Mouse (Mus musculus) spleen, adult 2 months (tissue): ENCODE results near the gene Morf4l1. TPM values are rescaled to one million over a fixed set of nuclear protein-coding genes. Genes with fewer than 3 reads are reported as not detected.
A peak's percentile ranks its signal among the peaks of the same experiment; 100 is the strongest.

Experiments used
- DNase-seq, 2 experiments: peaks; one replicate each; pipeline versions ENCODE4 v3.0.0 to v3.0.0-alpha.2; 2012 to 2021; ENCODE audit warnings: low spot score in 2 of 2, low read depth in 1 of 2
- H3K27ac ChIP-seq: fragments of 200-500 bp; 2 replicates; pipeline ENCODE4 v1.5.1; 2012; ENCODE audit warnings: low read length, inconsistent platforms; ENCODE audit not compliant: insufficient read depth
- H3K27me3 ChIP-seq: fragments of 200-500 bp; 2 replicates; pipeline ENCODE4 v1.6.1; 2012; ENCODE audit warnings: mild to moderate bottlenecking, moderate library complexity, low read length, inconsistent platforms; ENCODE audit not compliant: control insufficient read depth, insufficient read depth
- H3K36me3 ChIP-seq: fragments of 200-500 bp; 2 replicates; pipeline ENCODE4 v1.6.1; 2012; ENCODE audit warnings: mild to moderate bottlenecking, low read length, inconsistent platforms; ENCODE audit not compliant: control insufficient read depth, insufficient read depth
- H3K4me1 ChIP-seq: fragments of 200-500 bp; 2 replicates; pipeline ENCODE4 v1.6.1; 2011; ENCODE audit warnings: inconsistent platforms; ENCODE audit not compliant: control insufficient read depth, insufficient read depth, insufficient read length
- H3K4me3 ChIP-seq: fragments of 200-500 bp; 2 replicates; pipeline ENCODE4 v1.5.1; 2011; ENCODE audit warnings: mild to moderate bottlenecking, inconsistent platforms; ENCODE audit not compliant: insufficient read depth, insufficient read length; ENCODE audit errors: extremely low read depth
- CTCF ChIP-seq: fragments of 200-500 bp; IDR thresholded peaks from 2 replicates; pipeline ENCODE4 v1.5.1; 2011; ENCODE audit warnings: mild to moderate bottlenecking, inconsistent platforms; ENCODE audit not compliant: insufficient read depth, insufficient read length, insufficient replicate concordance; ENCODE audit errors: extremely low read depth
- POLR2A ChIP-seq: fragments of 200-500 bp; IDR thresholded peaks from 2 replicates; pipeline ENCODE4 v1.6.1; 2011; ENCODE audit warnings: low read depth, low read length, inconsistent platforms
- WGBS: fragments of 180-500 bp; shearing (Covaris S2); methylation state at CpG from one replicate; pipeline ENCODE4 v1.1.7; 2018; 5-methylcytosine and 5-hydroxymethylcytosine counted together
- polyA plus RNA-seq: library from polyadenylated mRNA; depleted of rRNA; stranded (reverse); fragments of >200 nt; gene quantifications from 2 replicates; pipeline ENCODE4 v1.2.3, GENCODE M21; 2012

Gene Morf4l1
- polyA plus RNA-seq, 1 experiment: 46.2 TPM

GRCm38 (mm10) chr9:90060574-90060875, 54.0 kb downstream of the Morf4l1 start:
- H3K27ac ChIP-seq: peak overlapping the region; percentile 90
- peaks cover 17% of the 10 kb centered on the region; the same call in 1 of the 2 replicates for H3K4me1 ChIP-seq
- WGBS: 52% methylated on average over 2 of the region's 2 CpGs
- TF ChIP-seq POLR2A (no peak), CTCF (no peak)
- no peak overlapping the region for H3K4me3 ChIP-seq
- no peaks in the 10 kb centered on the region for H3K27me3 ChIP-seq
- DNase-seq: no peak
- peaks cover 12% of the 10 kb centered on the region for H3K36me3 ChIP-seq

GRCm38 (mm10) chr9:90059828-90060573, 54.6 kb downstream of the Morf4l1 start:
- WGBS: 12% methylated on average over 9 of the region's 9 CpGs
- Histone ChIP-seq H3K4me3 (peak overlapping the region; percentile 35; the same call in 1 of the 2 replicates), H3K27ac (peak overlapping the region; percentile 97), H3K27me3 (no peaks in the 10 kb centered on the region), H3K4me1 (peaks cover 17% of the 10 kb centered on the region; the same call in 1 of the 2 replicates), H3K36me3 (peaks cover 10% of the 10 kb centered on the region)
- peak; percentile 55 to 75 for DNase-seq
- no peak for TF ChIP-seq CTCF
- TF ChIP-seq POLR2A: no peak

GRCm38 (mm10) chr9:90056716-90057115, 57.9 kb downstream of the Morf4l1 start:
- Histone ChIP-seq H3K4me1 (peaks cover 13% of the 10 kb centered on the region; the same call in 1 of the 2 replicates), H3K27me3 (no peaks in the 10 kb centered on the region), H3K36me3 (no peaks in the 10 kb centered on the region; the same call in 1 of the 2 replicates), H3K4me3 (no peak overlapping the region), H3K27ac (peak overlapping the region; percentile 14)
- WGBS: 84% methylated on average over 2 of the region's 2 CpGs
- DNase-seq: no peak
- TF ChIP-seq POLR2A (no peak), CTCF (no peak)

- Histone ChIP-seq H3K27ac (peak overlapping the region; percentile 14; the same call in 1 of the 2 replicates), H3K4me1 (peaks cover 6% of the 10 kb centered on the region; the same call in 1 of the 2 replicates), H3K4me3 (peak overlapping the region; percentile 56), H3K27me3 (no peaks in the 10 kb centered on the region), H3K36me3 (no peaks in the 10 kb centered on the region)
- TF ChIP-seq CTCF: no peak
- TF ChIP-seq POLR2A: no peak
- DNase-seq: no peak
- 85% methylated on average over 3 of the region's 3 CpGs for WGBS
Measured at GRCm38 (mm10) chr9:90055911-90056310, 58.7 kb downstream of the Morf4l1 start.

- Histone ChIP-seq H3K4me3 (peak overlapping the region; percentile 56), H3K36me3 (no peaks in the 10 kb centered on the region), H3K4me1 (peaks cover 6% of the 10 kb centered on the region; the same call in 1 of the 2 replicates), H3K27me3 (no peaks in the 10 kb centered on the region), H3K27ac (peak overlapping the region; percentile 47)
- TF ChIP-seq POLR2A: no peak
- TF ChIP-seq CTCF: no peak
- 45% methylated on average over 5 of the region's 5 CpGs for WGBS
- no peak for DNase-seq
Measured at GRCm38 (mm10) chr9:90055409-90055808, 59.2 kb downstream of the Morf4l1 start.

GRCm38 (mm10) chr9:90054371-90055145, 60.0 kb downstream of the Morf4l1 start:
- WGBS: 1% methylated on average over 37 of the region's 37 CpGs
- peak; percentile 94 for TF ChIP-seq POLR2A
- TF ChIP-seq CTCF: peak; percentile 58; the same call in 1 of the 2 replicates
- H3K27me3 ChIP-seq: no peaks in the 10 kb centered on the region
- DNase-seq: peak; percentile 64 to 83
- H3K4me3 ChIP-seq: peak overlapping the region; percentile 94
- no peaks in the 10 kb centered on the region for H3K36me3 ChIP-seq
- peak overlapping the region; percentile 96 for H3K27ac ChIP-seq
- peaks cover 6% of the 10 kb centered on the region; the same call in 1 of the 2 replicates for H3K4me1 ChIP-seq
